Mouse (Mus musculus): ENCODE results near the gene Ankrd53. TPM values are rescaled to one million over a fixed set of nuclear protein-coding genes. Genes with fewer than 3 reads are reported as not detected.
A peak's percentile ranks its signal among the peaks of the same experiment; 100 is the strongest.
"Not testable (repeated sequence)": the region's sequence is repeated elsewhere in the genome, so short reads cannot be mapped to it uniquely, and the experiment has no call there.

The Ankrd53 gene
- polyA plus RNA-seq, 1 experiment from 2014 or later = not detected

GRCm38 (mm10) chr6:83778306-83778705 lies 15.9 kb downstream of the Ankrd53 start:
- no peak overlapping the region for H3K9ac ChIP-seq
- H3K27ac ChIP-seq = no peak overlapping the region
- no peaks in the 10 kb centered on the region for H3K9me3 ChIP-seq (ENCODE audit: control insufficient read depth, low read length)
- peaks cover 3% of the 10 kb centered on the region; the same call in 1 of the 2 replicates for H3K36me3 ChIP-seq (replicated peaks; ENCODE audit: control insufficient read depth, insufficient read depth)
- H3K4me3 ChIP-seq (replicated peaks; ENCODE audit: low read length) = no peak overlapping the region
- no peak overlapping the region for H3K4me2 ChIP-seq (replicated peaks)
- DNase-seq (ENCODE audit: low spot score) (no peak), ATAC-seq (ENCODE audit: low FRiP score) (no peak)
- no peaks in the 10 kb centered on the region for H3K27me3 ChIP-seq (ENCODE audit: control insufficient read depth, insufficient read depth, low read length)
- H3K4me1 ChIP-seq (replicated peaks; ENCODE audit: control insufficient read depth, insufficient read depth, low read length) = peaks cover 18% of the 10 kb centered on the region
- WGBS = 84% methylated on average over 7 of the region's 7 CpGs

DNA sequence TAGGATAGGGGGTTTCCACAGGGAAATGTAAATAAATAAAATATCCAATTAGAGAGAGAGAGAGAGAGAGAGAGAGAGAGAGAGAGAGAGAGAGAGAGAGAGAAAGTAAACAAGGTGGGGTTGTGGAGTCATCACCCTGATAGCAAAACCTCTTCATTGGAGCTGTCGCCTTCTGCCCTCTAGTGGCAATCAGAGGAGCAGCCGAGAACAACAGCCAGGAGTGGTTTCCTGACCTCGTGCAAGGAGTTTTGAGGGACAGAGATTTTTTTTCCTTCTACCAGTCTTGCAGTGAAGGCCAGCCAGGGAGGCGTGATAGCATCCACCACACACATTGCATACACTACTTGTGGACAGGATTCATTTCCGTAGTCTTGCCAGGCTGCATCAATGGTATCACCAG lies 16.6 kb downstream of the Ankrd53 start:
- Histone ChIP-seq H3K36me3 (replicated peaks; ENCODE audit: control insufficient read depth, insufficient read depth) (no peaks in the 10 kb centered on the region), H3K4me3 (replicated peaks; ENCODE audit: low read length) (no peak overlapping the region), H3K9ac (no peak overlapping the region), H3K27ac (no peak overlapping the region), H3K9me3 (ENCODE audit: control insufficient read depth, low read length) (no peaks in the 10 kb centered on the region), H3K4me2 (replicated peaks) (no peak overlapping the region), H3K27me3 (ENCODE audit: control insufficient read depth, insufficient read depth, low read length) (no peaks in the 10 kb centered on the region), H3K4me1 (replicated peaks; ENCODE audit: control insufficient read depth, insufficient read depth, low read length) (peaks cover 11% of the 10 kb centered on the region)
- DNase-seq (ENCODE audit: low spot score) (peak; percentile 39), ATAC-seq (ENCODE audit: low FRiP score) (no peak)
- 7% methylated on average over 5 of the region's 5 CpGs for WGBS

DNA sequence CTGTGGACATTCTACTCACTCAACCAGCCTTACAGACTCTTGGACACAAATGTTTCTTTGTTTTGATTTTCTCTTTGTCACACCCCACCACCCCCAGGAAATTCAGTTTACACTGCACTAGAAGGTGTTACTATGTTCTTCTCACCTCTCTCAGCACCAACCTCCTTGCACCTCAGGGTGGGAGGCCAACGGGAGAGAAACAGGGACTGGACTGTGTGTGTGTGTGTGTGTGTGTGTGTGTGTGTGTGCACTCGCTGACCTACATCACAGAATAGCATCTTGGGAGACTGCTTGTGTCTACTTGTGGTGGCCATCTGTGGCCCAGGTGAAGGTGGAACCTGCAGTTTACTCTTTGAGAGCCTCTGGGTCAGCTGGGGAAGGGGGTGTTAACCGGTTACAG lies 24.0 kb downstream of the Ankrd53 start:
- Histone ChIP-seq H3K4me1 (replicated peaks; ENCODE audit: control insufficient read depth, insufficient read depth, low read length) (no peaks in the 10 kb centered on the region), H3K9ac (no peak overlapping the region), H3K36me3 (replicated peaks; ENCODE audit: control insufficient read depth, insufficient read depth) (no peaks in the 10 kb centered on the region), H3K9me3 (ENCODE audit: control insufficient read depth, low read length) (no peaks in the 10 kb centered on the region), H3K27me3 (ENCODE audit: control insufficient read depth, insufficient read depth, low read length) (no peaks in the 10 kb centered on the region), H3K4me2 (replicated peaks) (no peak overlapping the region), H3K27ac (no peak overlapping the region), H3K4me3 (replicated peaks; ENCODE audit: low read length) (no peak overlapping the region)
- ATAC-seq (ENCODE audit: low FRiP score) (no peak), DNase-seq (ENCODE audit: low spot score) (no peak)
- WGBS = 77% methylated on average over 3 of the region's 3 CpGs

DNA sequence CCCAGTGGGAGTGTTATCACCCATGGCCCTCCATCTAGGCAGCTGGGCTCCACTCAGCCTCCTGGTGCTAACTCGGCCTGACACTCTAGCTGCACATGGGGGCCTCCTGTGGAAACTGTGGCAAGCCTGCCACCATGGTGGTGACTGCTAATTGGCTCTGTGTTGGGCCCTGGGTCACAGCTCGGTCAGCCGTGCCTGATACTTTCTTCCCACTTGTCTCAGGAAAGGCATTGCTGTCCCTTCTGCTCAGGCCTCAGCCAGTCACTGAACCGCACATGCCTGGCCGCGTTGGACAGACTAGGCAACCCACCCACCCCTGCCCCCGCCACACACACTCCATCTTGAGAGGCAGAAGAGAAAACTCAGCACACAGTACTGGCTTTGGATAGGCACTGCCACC lies 26.1 kb downstream of the Ankrd53 start:
- H3K4me3 ChIP-seq (replicated peaks; ENCODE audit: low read length) = no peak overlapping the region
- H3K4me2 ChIP-seq (replicated peaks) = no peak overlapping the region
- no peak for ATAC-seq (ENCODE audit: low FRiP score)
- no peaks in the 10 kb centered on the region for H3K27me3 ChIP-seq (ENCODE audit: control insufficient read depth, insufficient read depth, low read length)
- H3K36me3 ChIP-seq (replicated peaks; ENCODE audit: control insufficient read depth, insufficient read depth) = no peaks in the 10 kb centered on the region
- 35% methylated on average over 7 of the region's 7 CpGs for WGBS
- no peaks in the 10 kb centered on the region for H3K4me1 ChIP-seq (replicated peaks; ENCODE audit: control insufficient read depth, insufficient read depth, low read length)
- no peaks in the 10 kb centered on the region for H3K9me3 ChIP-seq (ENCODE audit: control insufficient read depth, low read length)
- no peak for DNase-seq (ENCODE audit: low spot score)
- H3K27ac ChIP-seq = no peak overlapping the region
- no peak overlapping the region for H3K9ac ChIP-seq

DNA sequence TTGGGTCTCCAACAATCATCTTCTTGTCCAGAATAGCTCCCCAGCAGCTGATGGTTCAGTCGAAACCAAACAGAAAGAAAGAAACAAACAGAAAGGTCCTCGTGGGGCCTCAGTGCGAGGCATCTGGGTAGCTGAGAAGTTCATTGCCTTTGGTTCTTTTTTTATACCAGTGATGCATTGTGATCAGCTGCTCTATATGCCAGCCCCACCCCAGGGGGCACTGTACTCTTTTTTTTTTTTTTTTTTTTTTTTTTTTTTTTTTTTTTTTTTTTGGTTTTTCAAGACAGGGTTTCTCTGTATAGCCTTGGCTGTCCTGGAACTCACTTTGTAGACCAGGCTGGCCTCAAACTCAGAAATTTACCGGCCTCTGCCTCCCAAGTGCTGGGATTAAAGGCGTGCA lies 28.1 kb downstream of the Ankrd53 start:
- 76% methylated on average over 5 of the region's 5 CpGs for WGBS

DNA sequence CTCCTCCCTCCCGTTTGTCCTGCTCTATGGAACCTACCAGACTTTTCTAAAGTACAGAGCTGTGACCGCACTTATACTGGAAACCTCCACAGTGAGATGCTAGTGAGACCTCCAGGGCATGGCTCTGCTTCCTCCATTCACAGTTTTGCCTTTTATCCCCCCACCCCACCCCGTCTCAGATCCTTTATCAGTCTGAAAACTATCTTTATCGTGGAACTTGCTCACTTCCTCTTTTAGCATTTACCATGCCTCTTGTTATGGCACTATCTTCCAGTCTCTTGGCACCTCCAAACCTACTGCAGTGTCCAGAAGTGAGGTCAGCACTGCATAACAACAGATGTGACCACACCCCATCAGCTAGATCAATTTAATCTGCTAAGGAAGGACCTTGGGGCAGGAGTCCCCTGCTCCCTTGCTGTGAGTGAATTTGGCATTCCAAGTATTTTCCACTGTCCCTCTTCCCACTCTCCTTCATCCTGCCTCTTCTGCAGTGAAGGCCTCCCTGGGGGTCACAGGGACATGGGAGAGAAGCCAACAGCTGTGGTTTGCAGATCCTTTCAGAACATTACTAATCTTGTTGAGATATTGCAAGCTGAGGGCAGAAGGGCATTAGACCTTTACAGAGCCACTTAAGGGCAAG lies 28.9 kb downstream of the Ankrd53 start:
- 73% methylated on average over 4 of the region's 4 CpGs for WGBS
- H3K9me3 ChIP-seq (ENCODE audit: control insufficient read depth, low read length) = no peaks in the 10 kb centered on the region
- no peak for ATAC-seq (ENCODE audit: low FRiP score)
- H3K27ac ChIP-seq = no peak overlapping the region
- H3K36me3 ChIP-seq (replicated peaks; ENCODE audit: control insufficient read depth, insufficient read depth) = no peaks in the 10 kb centered on the region
- no peak overlapping the region for H3K4me2 ChIP-seq (replicated peaks)
- H3K27me3 ChIP-seq (ENCODE audit: control insufficient read depth, insufficient read depth, low read length) = no peaks in the 10 kb centered on the region
- H3K4me3 ChIP-seq (replicated peaks; ENCODE audit: low read length) = no peak overlapping the region
- DNase-seq (ENCODE audit: low spot score) = no peak
- H3K9ac ChIP-seq = no peak overlapping the region
- H3K4me1 ChIP-seq (replicated peaks; ENCODE audit: control insufficient read depth, insufficient read depth, low read length) = peaks cover 8% of the 10 kb centered on the region

More for the DNA sequence above, 28.1 kb downstream of the Ankrd53 start:
- H3K4me2 ChIP-seq (replicated peaks); H3K9me3 ChIP-seq (ENCODE audit: control insufficient read depth, low read length); H3K27ac ChIP-seq; H3K4me3 ChIP-seq (replicated peaks; ENCODE audit: low read length); H3K36me3 ChIP-seq (replicated peaks; ENCODE audit: control insufficient read depth, insufficient read depth); ATAC-seq (ENCODE audit: low FRiP score); H3K4me1 ChIP-seq (replicated peaks; ENCODE audit: control insufficient read depth, insufficient read depth, low read length); H3K27me3 ChIP-seq (ENCODE audit: control insufficient read depth, insufficient read depth, low read length); H3K9ac ChIP-seq; DNase-seq (ENCODE audit: low spot score): not testable (repeated sequence)

GRCm38 (mm10) chr6:83794760-83795296 lies 32.4 kb downstream of the Ankrd53 start, which contains the start of gene Nagk:
TSS of gene Nagk (plus strand) at chr6:83794982.
- Histone ChIP-seq H3K9ac (peak within 1 kb of the TSS; percentile 92), H3K36me3 (replicated peaks; ENCODE audit: control insufficient read depth, insufficient read depth) (peaks cover 17% of the 10 kb centered on the region), H3K4me3 (replicated peaks; ENCODE audit: low read length) (peak within 1 kb of the TSS; percentile 80), H3K27me3 (ENCODE audit: control insufficient read depth, insufficient read depth, low read length) (no peaks in the 10 kb centered on the region), H3K27ac (peak within 1 kb of the TSS; percentile 97), H3K4me2 (replicated peaks) (peak within 1 kb of the TSS; percentile 82), H3K4me1 (replicated peaks; ENCODE audit: control insufficient read depth, insufficient read depth, low read length) (peaks cover 15% of the 10 kb centered on the region), H3K9me3 (ENCODE audit: control insufficient read depth, low read length) (no peaks in the 10 kb centered on the region)
- peak; percentile 96 for ATAC-seq (ENCODE audit: low FRiP score)
- peak; percentile 94 for DNase-seq (ENCODE audit: low spot score)
- WGBS = under 1% methylated on average over 43 of the region's 43 CpGs

GRCm38 (mm10) chr6:83795492-83795900 lies 33.1 kb downstream of the Ankrd53 start:
- peak overlapping the region; percentile 80 for H3K4me3 ChIP-seq (replicated peaks; ENCODE audit: low read length)
- DNase-seq (ENCODE audit: low spot score) (peak; percentile 56), ATAC-seq (ENCODE audit: low FRiP score) (no peak; the same call in 1 of the 2 replicates)
- H3K27me3 ChIP-seq (ENCODE audit: control insufficient read depth, insufficient read depth, low read length) = no peaks in the 10 kb centered on the region
- peak overlapping the region; percentile 97 for H3K27ac ChIP-seq
- 12% methylated on average over 13 of the region's 13 CpGs for WGBS
- peaks cover 15% of the 10 kb centered on the region for H3K4me1 ChIP-seq (replicated peaks; ENCODE audit: control insufficient read depth, insufficient read depth, low read length)
- peak overlapping the region; percentile 92 for H3K9ac ChIP-seq
- H3K9me3 ChIP-seq (ENCODE audit: control insufficient read depth, low read length) = no peaks in the 10 kb centered on the region
- peaks cover 23% of the 10 kb centered on the region for H3K36me3 ChIP-seq (replicated peaks; ENCODE audit: control insufficient read depth, insufficient read depth)
- H3K4me2 ChIP-seq (replicated peaks) = peak overlapping the region; percentile 82

GRCm38 (mm10) chr6:83796686-83797085 lies 34.2 kb downstream of the Ankrd53 start:
- no peak overlapping the region for H3K4me2 ChIP-seq (replicated peaks)
- WGBS = 60% methylated on average over 3 of the region's 3 CpGs

More at GRCm38 (mm10) chr6:83796686-83797085, 34.2 kb downstream of the Ankrd53 start:
- peaks cover 15% of the 10 kb centered on the region for H3K4me1 ChIP-seq (replicated peaks; ENCODE audit: control insufficient read depth, insufficient read depth, low read length)
- no peaks in the 10 kb centered on the region for H3K9me3 ChIP-seq (ENCODE audit: control insufficient read depth, low read length)
- DNase-seq (ENCODE audit: low spot score) = no peak
- H3K9ac ChIP-seq = no peak overlapping the region
- H3K4me3 ChIP-seq (replicated peaks; ENCODE audit: low read length) = no peak overlapping the region
- H3K27ac ChIP-seq = no peak overlapping the region
- peaks cover 34% of the 10 kb centered on the region for H3K36me3 ChIP-seq (replicated peaks; ENCODE audit: control insufficient read depth, insufficient read depth)
- H3K27me3 ChIP-seq (ENCODE audit: control insufficient read depth, insufficient read depth, low read length) = no peaks in the 10 kb centered on the region
- no peak for ATAC-seq (ENCODE audit: low FRiP score)

Data from hindbrain, embryonic 14.5 days (tissue).